Mouse (Mus musculus) C2C12 (cell line): Measurements from ENCODE around the gene Enpp1.

Experiments used
- CTCF ChIP-seq: IDR thresholded peaks from one replicate; pipeline ENCODE4 v1.5.1; 2011; ENCODE audit not compliant: control insufficient read depth, insufficient read depth, insufficient read length
- USF1 ChIP-seq: IDR thresholded peaks from one replicate; pipeline ENCODE4 v1.6.1; 2011; ENCODE audit warnings: low read depth, mild to moderate bottlenecking, control low read depth, moderate library complexity

DNA sequence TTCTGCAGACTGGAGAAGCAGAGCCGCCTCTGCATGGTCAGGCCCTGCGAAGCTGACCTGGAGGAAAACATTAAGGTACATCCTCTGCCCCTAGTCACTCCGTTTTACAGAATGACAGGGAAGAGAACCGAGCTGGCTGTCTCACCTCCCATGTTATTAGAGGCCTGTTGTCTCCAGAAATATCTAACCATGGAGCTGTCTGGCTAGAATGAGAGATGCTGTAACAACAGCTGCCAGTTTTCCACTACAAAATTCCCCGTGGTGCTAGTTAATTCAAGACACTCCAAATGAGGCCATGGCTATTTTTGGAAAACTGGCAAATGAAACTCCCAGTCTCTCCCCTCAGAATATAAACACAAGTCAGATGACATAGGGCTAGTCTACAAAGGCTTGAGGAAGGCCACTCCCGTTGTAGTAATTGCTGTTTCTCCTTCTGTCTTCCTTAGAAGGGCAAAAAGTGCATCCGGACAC lies 115.1 kb downstream of the Enpp1 start:
- no peak for TF ChIP-seq USF1
- TF ChIP-seq CTCF: no peak
